Mouse (Mus musculus): ENCODE measurements around the gene Amh.

The Amh gene

GRCm38 (mm10) chr10:80794750-80795149 lies 10.3 kb upstream of the Amh start:
- DNase-seq (ENCODE audit: low read depth, low spot score): no peak
- Histone ChIP-seq H3K27me3 (ENCODE audit: control insufficient read depth, insufficient read depth, low read length, poor library complexity, severe bottlenecking) (no peaks in the 10 kb centered on the region), H3K36me3 (ENCODE audit: control insufficient read depth, insufficient read depth, low read length, poor library complexity, severe bottlenecking) (peaks cover 5% of the 10 kb centered on the region)

GRCm38 (mm10) chr10:80796307-80796848 lies 8.7 kb upstream of the Amh start:
- Histone ChIP-seq H3K27me3 (ENCODE audit: control insufficient read depth, insufficient read depth, low read length, poor library complexity, severe bottlenecking) (no peaks in the 10 kb centered on the region), H3K36me3 (ENCODE audit: control insufficient read depth, insufficient read depth, low read length, poor library complexity, severe bottlenecking) (peaks cover 3% of the 10 kb centered on the region; the same call in 1 of the 2 replicates)
- DNase-seq (ENCODE audit: low read depth, low spot score): no peak

GRCm38 (mm10) chr10:80797186-80798149 lies 7.6 kb upstream of the Amh start:
- Histone ChIP-seq H3K27me3 (ENCODE audit: control insufficient read depth, insufficient read depth, low read length, poor library complexity, severe bottlenecking) (no peaks in the 10 kb centered on the region), H3K36me3 (ENCODE audit: control insufficient read depth, insufficient read depth, low read length, poor library complexity, severe bottlenecking) (peaks cover 2% of the 10 kb centered on the region)
- DNase-seq (ENCODE audit: low read depth, low spot score): peak; percentile 38

- H3K36me3 ChIP-seq (ENCODE audit: control insufficient read depth, insufficient read depth, low read length, poor library complexity, severe bottlenecking): peaks cover 3% of the 10 kb centered on the region
- peak; percentile 99 for DNase-seq (ENCODE audit: low read depth, low spot score)
- H3K27me3 ChIP-seq (ENCODE audit: control insufficient read depth, insufficient read depth, low read length, poor library complexity, severe bottlenecking): no peaks in the 10 kb centered on the region
Measured at GRCm38 (mm10) chr10:80798150-80799006, 6.7 kb upstream of the Amh start, which contains the start of the genes Sf3a2 and Plekhj1. TSS of gene Sf3a2 (plus strand) at chr10:80798198. TSS of gene Plekhj1 (minus strand) at chr10:80798626.

DNA sequence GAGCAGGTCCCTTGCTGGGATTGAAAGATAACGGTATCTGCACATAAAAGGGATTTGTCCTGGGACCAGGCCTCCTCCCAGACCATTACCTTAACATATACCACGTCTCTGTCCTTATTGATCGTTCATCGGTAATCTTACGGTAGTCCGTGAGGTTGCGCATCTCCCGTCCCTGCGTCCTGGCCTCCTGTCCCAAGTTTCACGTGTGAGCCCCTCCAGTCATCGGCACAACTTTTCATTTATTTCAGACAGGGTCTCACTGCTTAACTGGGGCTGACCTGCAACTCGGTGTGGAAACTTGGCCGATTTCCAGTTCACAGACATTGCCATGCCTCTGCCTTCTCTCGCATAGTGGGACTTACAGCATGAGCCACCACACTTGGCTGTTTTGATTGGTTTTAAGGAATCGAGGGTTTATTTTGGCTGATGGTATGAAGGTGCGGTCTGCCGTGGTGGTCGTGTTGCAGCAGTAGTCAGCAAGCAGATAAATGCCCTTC lies 5.9 kb upstream of the Amh start:
- no peaks in the 10 kb centered on the region for H3K27me3 ChIP-seq (ENCODE audit: control insufficient read depth, insufficient read depth, low read length, poor library complexity, severe bottlenecking)
- peaks cover 5% of the 10 kb centered on the region for H3K36me3 ChIP-seq (ENCODE audit: control insufficient read depth, insufficient read depth, low read length, poor library complexity, severe bottlenecking)
- DNase-seq (ENCODE audit: low read depth, low spot score): peak; percentile 37

GRCm38 (mm10) chr10:80802204-80802912 lies 2.7 kb upstream of the Amh start:
- no peak for DNase-seq (ENCODE audit: low read depth, low spot score)
- no peaks in the 10 kb centered on the region for H3K27me3 ChIP-seq (ENCODE audit: control insufficient read depth, insufficient read depth, low read length, poor library complexity, severe bottlenecking)
- H3K36me3 ChIP-seq (ENCODE audit: control insufficient read depth, insufficient read depth, low read length, poor library complexity, severe bottlenecking): peaks cover 5% of the 10 kb centered on the region

DNA sequence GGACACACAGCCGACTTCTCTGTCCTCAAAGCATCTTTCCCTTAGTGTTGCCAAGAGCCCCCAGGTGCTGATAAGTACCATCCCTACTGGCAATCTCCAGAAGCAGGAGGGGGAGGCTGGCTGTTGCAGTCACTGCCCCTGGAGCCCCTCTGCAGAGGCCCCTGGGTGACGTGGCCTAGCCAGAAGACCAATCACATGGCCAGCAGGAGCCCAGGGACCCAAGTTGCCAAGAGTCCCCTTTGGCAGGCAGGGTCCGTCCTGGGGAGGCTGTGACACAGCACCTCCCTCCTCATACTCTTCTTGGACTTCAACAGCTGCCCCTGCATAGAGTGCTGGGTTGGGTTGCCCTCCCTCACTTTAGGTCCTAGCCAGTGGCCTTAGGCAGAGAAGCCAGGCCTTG lies 2.0 kb upstream of the Amh start:
- Histone ChIP-seq H3K36me3 (ENCODE audit: control insufficient read depth, insufficient read depth, low read length, poor library complexity, severe bottlenecking) (peaks cover 5% of the 10 kb centered on the region), H3K27me3 (ENCODE audit: control insufficient read depth, insufficient read depth, low read length, poor library complexity, severe bottlenecking) (no peaks in the 10 kb centered on the region)
- DNase-seq (ENCODE audit: low read depth, low spot score): no peak

DNA sequence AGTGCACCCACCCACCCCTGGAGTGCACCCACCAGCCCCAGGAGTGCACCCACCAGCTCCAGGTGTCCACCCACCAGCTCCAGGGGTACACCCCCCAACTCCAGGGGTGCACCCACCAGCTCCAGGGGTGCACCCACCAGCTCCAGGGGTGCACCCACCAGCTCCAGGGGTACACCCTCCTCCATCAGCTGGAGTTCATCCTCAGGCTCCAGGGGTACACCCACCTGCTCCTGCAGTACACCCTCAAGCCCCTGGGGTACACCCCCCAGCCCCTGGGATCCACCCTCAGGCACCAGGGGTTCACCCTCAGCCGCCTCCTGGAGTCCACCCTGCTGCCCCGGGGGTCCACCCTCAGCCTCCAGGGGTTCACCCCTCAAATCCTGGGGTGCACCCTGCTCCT lies 703 bp upstream of the Amh start:
- no peak for DNase-seq (ENCODE audit: low read depth, low spot score)
- Histone ChIP-seq H3K27me3 (ENCODE audit: control insufficient read depth, insufficient read depth, low read length, poor library complexity, severe bottlenecking) (no peaks in the 10 kb centered on the region), H3K36me3 (ENCODE audit: control insufficient read depth, insufficient read depth, low read length, poor library complexity, severe bottlenecking) (peaks cover 5% of the 10 kb centered on the region)

DNA sequence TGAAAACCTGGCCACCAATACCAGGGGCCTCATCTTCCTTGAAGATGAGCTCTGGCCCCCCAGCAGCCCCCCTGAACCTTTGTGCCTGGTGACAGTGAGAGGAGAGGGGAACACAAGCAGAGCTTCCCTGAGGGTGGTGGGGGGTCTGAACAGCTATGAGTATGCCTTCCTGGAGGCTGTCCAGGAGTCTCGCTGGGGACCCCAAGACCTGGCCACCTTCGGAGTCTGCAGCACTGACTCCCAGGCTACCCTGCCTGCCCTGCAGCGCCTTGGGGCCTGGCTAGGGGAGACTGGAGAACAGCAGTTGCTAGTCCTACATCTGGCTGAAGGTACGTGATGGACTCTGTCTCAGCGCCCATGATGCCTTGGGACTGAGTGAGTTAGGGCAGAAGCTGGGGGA lies 279 bp downstream of the Amh start:
- Histone ChIP-seq H3K36me3 (ENCODE audit: control insufficient read depth, insufficient read depth, low read length, poor library complexity, severe bottlenecking) (peaks cover 5% of the 10 kb centered on the region), H3K27me3 (ENCODE audit: control insufficient read depth, insufficient read depth, low read length, poor library complexity, severe bottlenecking) (no peaks in the 10 kb centered on the region)
- DNase-seq (ENCODE audit: low read depth, low spot score): no peak

DNA sequence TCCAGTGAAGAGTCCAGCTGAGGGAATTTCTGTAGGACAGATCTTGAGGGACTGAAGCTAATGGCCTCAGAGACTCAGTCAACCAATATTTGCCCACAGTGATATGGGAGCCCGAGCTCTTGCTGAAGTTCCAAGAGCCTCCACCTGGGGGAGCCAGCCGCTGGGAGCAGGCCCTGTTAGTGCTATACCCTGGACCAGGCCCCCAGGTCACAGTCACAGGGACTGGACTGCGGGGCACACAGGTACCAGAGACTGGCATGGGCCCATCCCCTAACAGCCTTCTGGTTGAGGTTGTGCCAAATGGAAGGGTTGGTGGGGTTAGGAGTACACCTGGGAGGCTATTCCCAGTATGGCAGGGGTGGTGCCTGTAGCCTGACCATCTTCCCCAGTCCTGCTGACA lies 882 bp downstream of the Amh start:
- Histone ChIP-seq H3K36me3 (ENCODE audit: control insufficient read depth, insufficient read depth, low read length, poor library complexity, severe bottlenecking) (peaks cover 5% of the 10 kb centered on the region), H3K27me3 (ENCODE audit: control insufficient read depth, insufficient read depth, low read length, poor library complexity, severe bottlenecking) (no peaks in the 10 kb centered on the region)
- peak; percentile 78 for DNase-seq (ENCODE audit: low read depth, low spot score)

DNA sequence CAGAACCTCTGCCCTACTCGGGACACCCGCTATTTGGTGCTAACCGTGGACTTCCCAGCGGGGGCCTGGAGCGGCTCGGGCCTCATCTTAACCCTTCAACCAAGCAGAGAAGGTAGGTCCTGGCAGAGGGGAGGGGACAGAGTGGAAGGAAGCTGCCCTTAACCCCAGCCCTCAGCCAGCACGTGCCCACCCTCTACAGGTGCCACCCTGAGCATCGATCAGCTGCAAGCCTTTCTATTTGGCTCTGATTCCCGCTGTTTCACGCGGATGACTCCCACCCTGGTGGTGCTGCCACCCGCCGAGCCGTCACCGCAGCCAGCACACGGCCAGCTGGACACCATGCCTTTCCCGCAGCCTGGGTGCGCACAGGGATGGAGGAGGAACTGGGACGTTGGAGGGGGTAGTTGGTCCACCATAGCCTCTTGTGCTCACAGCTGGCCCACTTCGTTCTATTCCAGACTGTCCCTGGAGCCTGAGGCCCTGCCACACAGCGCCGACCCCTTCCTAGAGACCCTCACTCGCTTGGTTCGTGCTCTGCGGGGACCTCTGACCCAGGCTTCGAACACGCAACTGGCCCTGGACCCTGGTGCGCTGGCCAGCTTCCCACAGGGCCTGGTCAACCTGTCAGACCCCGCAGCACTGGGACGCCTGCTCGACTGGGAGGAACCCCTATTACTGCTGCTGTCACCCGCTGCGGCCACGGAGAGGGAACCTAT lies 1.5 kb downstream of the Amh start:
- Histone ChIP-seq H3K27me3 (ENCODE audit: control insufficient read depth, insufficient read depth, low read length, poor library complexity, severe bottlenecking) (no peaks in the 10 kb centered on the region), H3K36me3 (ENCODE audit: control insufficient read depth, insufficient read depth, low read length, poor library complexity, severe bottlenecking) (peaks cover 5% of the 10 kb centered on the region)
- DNase-seq (ENCODE audit: low read depth, low spot score): no peak

DNA sequence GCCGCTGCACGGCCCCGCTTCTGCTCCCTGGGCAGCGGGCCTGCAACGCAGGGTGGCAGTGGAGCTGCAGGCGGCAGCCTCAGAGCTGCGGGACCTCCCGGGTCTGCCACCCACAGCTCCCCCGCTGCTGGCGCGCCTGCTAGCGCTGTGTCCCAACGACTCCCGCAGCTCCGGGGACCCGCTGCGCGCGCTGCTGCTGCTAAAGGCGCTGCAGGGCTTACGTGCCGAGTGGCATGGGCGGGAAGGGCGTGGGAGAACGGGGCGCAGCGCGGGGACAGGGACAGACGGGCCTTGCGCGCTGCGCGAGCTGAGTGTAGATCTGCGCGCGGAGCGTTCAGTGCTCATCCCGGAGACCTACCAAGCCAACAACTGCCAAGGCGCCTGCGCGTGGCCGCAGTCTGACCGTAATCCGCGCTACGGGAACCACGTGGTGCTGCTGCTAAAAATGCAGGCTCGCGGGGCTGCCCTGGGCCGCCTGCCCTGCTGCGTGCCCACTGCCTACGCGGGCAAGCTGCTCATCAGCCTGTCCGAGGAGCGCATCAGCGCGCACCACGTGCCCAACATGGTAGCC lies 2.1 kb downstream of the Amh start:
- Histone ChIP-seq H3K36me3 (ENCODE audit: control insufficient read depth, insufficient read depth, low read length, poor library complexity, severe bottlenecking) (peaks cover 5% of the 10 kb centered on the region), H3K27me3 (ENCODE audit: control insufficient read depth, insufficient read depth, low read length, poor library complexity, severe bottlenecking) (no peaks in the 10 kb centered on the region)
- peak; percentile 67 for DNase-seq (ENCODE audit: low read depth, low spot score)
